Mouse (Mus musculus): ENCODE results near the gene Chkb. TPM values are rescaled to one million over a fixed set of nuclear protein-coding genes. Genes with fewer than 3 reads are reported as not detected.

Chkb gene
- polyA plus RNA-seq, 1 experiment from 2014 or later, result 68.9 TPM

- H3K36me3 ChIP-seq (ENCODE audit: control insufficient read depth, insufficient read depth, low read length), result no peaks in the 10 kb centered on the region
- peak overlapping the region; percentile 91 for H3K4me2 ChIP-seq (ENCODE audit: low read length)
- no peaks in the 10 kb centered on the region for H3K9me3 ChIP-seq (ENCODE audit: control insufficient read depth, low read length)
- peaks cover 57% of the 10 kb centered on the region for H3K27me3 ChIP-seq (ENCODE audit: control insufficient read depth, insufficient read depth, low read length)
- 14% methylated on average over 46 of the region's 46 CpGs for WGBS
- peak overlapping the region; percentile 65 for H3K9ac ChIP-seq (ENCODE audit: low read length)
- no peak for ATAC-seq (ENCODE audit: insufficient number of reproducible peaks, insufficient read depth, low FRiP score, low read depth)
- H3K27ac ChIP-seq (replicated peaks in 1 of 2; ENCODE audit: control insufficient read depth in 1 of 2, insufficient read depth in 1 of 2, low read depth in 2 of 2, low read length in 2 of 2), result no peak overlapping the region
- H3K4me3 ChIP-seq (ENCODE audit: control insufficient read depth in 1 of 2, insufficient read depth in 1 of 2, low read depth in 1 of 2, low read length in 2 of 2), result peak overlapping the region; percentile 45 to 49
- peaks cover 18 to 25% of the 10 kb centered on the region in 2 experiments for H3K4me1 ChIP-seq (ENCODE audit: control insufficient read depth in 2 of 2, insufficient read depth in 2 of 2, low read length in 2 of 2)
Measured at GRCm38 (mm10) chr15:89377938-89378828, 51.5 kb downstream of the Chkb start.

GRCm38 (mm10) chr15:89377362-89377761 lies 52.3 kb downstream of the Chkb start:
- Histone ChIP-seq H3K36me3 (ENCODE audit: control insufficient read depth, insufficient read depth, low read length) (peaks cover 5% of the 10 kb centered on the region), H3K9me3 (ENCODE audit: control insufficient read depth, low read length) (no peaks in the 10 kb centered on the region), H3K27me3 (ENCODE audit: control insufficient read depth, insufficient read depth, low read length) (peaks cover 52% of the 10 kb centered on the region), H3K4me3 (ENCODE audit: control insufficient read depth in 1 of 2, insufficient read depth in 1 of 2, low read depth in 1 of 2, low read length in 2 of 2) (peak overlapping the region in 1 of 2 experiments; percentile 14; a peak in 1 of 4 replicates), H3K4me2 (ENCODE audit: low read length) (peak overlapping the region; percentile 31), H3K27ac (replicated peaks in 1 of 2; ENCODE audit: control insufficient read depth in 1 of 2, insufficient read depth in 1 of 2, low read depth in 2 of 2, low read length in 2 of 2) (no peak overlapping the region), H3K9ac (ENCODE audit: low read length) (no peak overlapping the region), H3K4me1 (ENCODE audit: control insufficient read depth in 2 of 2, insufficient read depth in 2 of 2, low read length in 2 of 2) (peaks cover 25 to 26% of the 10 kb centered on the region in 2 experiments)
- 3% methylated on average over 18 of the region's 18 CpGs for WGBS
- ATAC-seq (ENCODE audit: insufficient number of reproducible peaks, insufficient read depth, low FRiP score, low read depth), result no peak

GRCm38 (mm10) chr15:89376957-89377356 lies 52.8 kb downstream of the Chkb start, which contains the start of gene Tymp:
TSS of gene Tymp (minus strand) at chr15:89377039.
- peaks cover 9% of the 10 kb centered on the region for H3K36me3 ChIP-seq (ENCODE audit: control insufficient read depth, insufficient read depth, low read length)
- H3K9me3 ChIP-seq (ENCODE audit: control insufficient read depth, low read length), result no peaks in the 10 kb centered on the region
- WGBS, result 29% methylated on average over 16 of the region's 16 CpGs
- peaks cover 25 to 27% of the 10 kb centered on the region in 2 experiments for H3K4me1 ChIP-seq (ENCODE audit: control insufficient read depth in 2 of 2, insufficient read depth in 2 of 2, low read length in 2 of 2)
- H3K9ac ChIP-seq (ENCODE audit: low read length), result no peak within 1 kb of the TSS
- no peak within 1 kb of the TSS for H3K27ac ChIP-seq (replicated peaks in 1 of 2; ENCODE audit: control insufficient read depth in 1 of 2, insufficient read depth in 1 of 2, low read depth in 2 of 2, low read length in 2 of 2)
- H3K27me3 ChIP-seq (ENCODE audit: control insufficient read depth, insufficient read depth, low read length), result peaks cover 51% of the 10 kb centered on the region
- peak within 1 kb of the TSS in 1 of 2 experiments; percentile 14; a peak in 1 of 4 replicates for H3K4me3 ChIP-seq (ENCODE audit: control insufficient read depth in 1 of 2, insufficient read depth in 1 of 2, low read depth in 1 of 2, low read length in 2 of 2)
- peak within 1 kb of the TSS; percentile 91 for H3K4me2 ChIP-seq (ENCODE audit: low read length)
- ATAC-seq (ENCODE audit: insufficient number of reproducible peaks, insufficient read depth, low FRiP score, low read depth), result no peak

Other genes with a start within 250 kb of the Chkb start
- gene Plxnb2, start 249.1 kb downstream of the Chkb start, polyA plus RNA-seq (2014; fragmentation: Nextera tagmentation; extraction: Ambion mirVana), result 87.4 and 99.3 TPM in 2 replicates
- gene Dennd6b, start 233.4 kb downstream of the Chkb start, polyA plus RNA-seq (2014; fragmentation: Nextera tagmentation; extraction: Ambion mirVana), result 14.8 and 16.6 TPM in 2 replicates
- gene Ppp6r2, start 218.4 kb downstream of the Chkb start, polyA plus RNA-seq (2014; fragmentation: Nextera tagmentation; extraction: Ambion mirVana), result 21.9 and 22.9 TPM in 2 replicates
- 38.2 and 45.1 TPM in 2 replicates for gene Sbf1, start 114.6 kb downstream of the Chkb start, polyA plus RNA-seq (2014; fragmentation: Nextera tagmentation; extraction: Ambion mirVana)
- gene Adm2, start 107.2 kb downstream of the Chkb start, polyA plus RNA-seq (2014; fragmentation: Nextera tagmentation; extraction: Ambion mirVana), result 0.20 and 0.40 TPM in 2 replicates
- gene Miox, start 95.5 kb downstream of the Chkb start, polyA plus RNA-seq (2014; fragmentation: Nextera tagmentation; extraction: Ambion mirVana), result not detected in 2 replicates
- 33.5 and 36.2 TPM in 2 replicates for gene Lmf2, start 74.2 kb downstream of the Chkb start, polyA plus RNA-seq (2014; fragmentation: Nextera tagmentation; extraction: Ambion mirVana)
- 95.0 and 97.6 TPM in 2 replicates for gene Ncaph2, start 74.2 kb downstream of the Chkb start, polyA plus RNA-seq (2014; fragmentation: Nextera tagmentation; extraction: Ambion mirVana)
- gene Sco2, start 56.1 kb downstream of the Chkb start, polyA plus RNA-seq (2014; fragmentation: Nextera tagmentation; extraction: Ambion mirVana), result 7.9 and 9.4 TPM in 2 replicates
- 1.2 and 1.6 TPM in 2 replicates for gene Tymp, start 52.9 kb downstream of the Chkb start, polyA plus RNA-seq (2014; fragmentation: Nextera tagmentation; extraction: Ambion mirVana)
- 0.36 and 0.76 TPM in 2 replicates for gene Odf3b, start 50.6 kb downstream of the Chkb start, polyA plus RNA-seq (2014; fragmentation: Nextera tagmentation; extraction: Ambion mirVana)
- not detected in 2 replicates for gene Klhdc7b, start 45.0 kb downstream of the Chkb start, polyA plus RNA-seq (2014; fragmentation: Nextera tagmentation; extraction: Ambion mirVana)
- not detected in 2 replicates for gene Syce3, start 19.4 kb downstream of the Chkb start, polyA plus RNA-seq (2014; fragmentation: Nextera tagmentation; extraction: Ambion mirVana)
- gene Cpt1b, start 4.0 kb downstream of the Chkb start, polyA plus RNA-seq (2014; fragmentation: Nextera tagmentation; extraction: Ambion mirVana), result 190 and 218 TPM in 2 replicates
- gene C730034F03Rik, start 319 bp downstream of the Chkb start, polyA plus RNA-seq (2014; fragmentation: Nextera tagmentation; extraction: Ambion mirVana), result 3.1 and 3.2 TPM in 2 replicates
- gene Gm44502, start 212 bp downstream of the Chkb start, polyA plus RNA-seq (2014; fragmentation: Nextera tagmentation; extraction: Ambion mirVana), result 0.53 and 0.59 TPM in 2 replicates
- gene Mapk8ip2, start 24.0 kb upstream of the Chkb start, polyA plus RNA-seq (2014; fragmentation: Nextera tagmentation; extraction: Ambion mirVana), result 0.41 and 0.42 TPM in 2 replicates
- gene Arsa, start 47.5 kb upstream of the Chkb start, polyA plus RNA-seq (2014; fragmentation: Nextera tagmentation; extraction: Ambion mirVana), result 12.5 and 14.1 TPM in 2 replicates
- gene Shank3, start 69.7 kb upstream of the Chkb start, polyA plus RNA-seq (2014; fragmentation: Nextera tagmentation; extraction: Ambion mirVana), result 2.2 and 2.4 TPM in 2 replicates
- gene Acr, start 138.4 kb upstream of the Chkb start, polyA plus RNA-seq (2014; fragmentation: Nextera tagmentation; extraction: Ambion mirVana), result 0.39 and 0.49 TPM in 2 replicates
- 17.2 and 20.3 TPM in 2 replicates for gene Rabl2, start 162.0 kb upstream of the Chkb start, polyA plus RNA-seq (2014; fragmentation: Nextera tagmentation; extraction: Ambion mirVana)